Mouse (Mus musculus): ENCODE measurements at regions not wholly inside any gene's neighbourhood (a gene's known extent, or its start where the extent isn't known, plus 50 kb on each side); places are given as distances from the start of the nearest gene placed in this dataset.

DNA sequence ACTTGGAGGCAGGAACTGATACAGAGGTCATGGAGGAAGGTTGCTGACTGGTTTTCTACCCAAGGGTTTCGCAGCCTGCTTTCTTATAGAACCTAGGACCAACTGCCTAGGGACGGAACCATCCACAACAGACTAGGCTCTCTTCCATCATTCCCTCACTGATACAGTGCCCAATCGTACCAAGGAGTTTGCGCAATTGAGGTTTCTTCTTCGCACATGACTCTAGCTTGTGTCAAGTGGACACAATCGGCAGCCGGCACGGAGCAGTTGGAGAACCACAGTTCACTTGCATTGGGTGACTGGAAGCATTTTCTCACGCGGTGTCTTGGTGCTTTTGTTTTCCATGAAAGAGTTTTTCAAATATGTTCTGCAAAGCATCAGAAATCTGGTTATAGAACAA, 149.1 kb upstream of the Dyrk2 start:
- no peak for DNase-seq (ENCODE audit: extremely low spot score, low spot score)

DNA sequence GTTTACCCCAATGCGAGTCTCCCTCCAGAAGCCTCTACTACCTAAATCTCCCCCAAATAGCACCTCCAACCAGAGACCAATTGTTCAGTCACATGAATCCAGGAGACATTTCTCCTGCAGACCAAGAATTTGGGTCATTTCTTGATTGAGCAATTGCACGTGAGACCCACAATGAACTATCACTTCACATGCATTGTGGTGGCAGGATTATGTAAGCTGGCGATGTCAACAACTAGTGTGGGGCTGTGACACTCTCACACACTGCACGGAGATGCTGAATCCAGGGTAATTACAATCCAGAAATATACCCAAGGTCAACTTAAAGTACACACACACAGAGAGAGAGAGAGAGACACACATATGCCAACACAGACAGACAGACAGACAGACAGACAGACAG, 148.5 kb upstream of the Dyrk2 start:
- DNase-seq (ENCODE audit: extremely low spot score, low spot score), result no peak

DNA sequence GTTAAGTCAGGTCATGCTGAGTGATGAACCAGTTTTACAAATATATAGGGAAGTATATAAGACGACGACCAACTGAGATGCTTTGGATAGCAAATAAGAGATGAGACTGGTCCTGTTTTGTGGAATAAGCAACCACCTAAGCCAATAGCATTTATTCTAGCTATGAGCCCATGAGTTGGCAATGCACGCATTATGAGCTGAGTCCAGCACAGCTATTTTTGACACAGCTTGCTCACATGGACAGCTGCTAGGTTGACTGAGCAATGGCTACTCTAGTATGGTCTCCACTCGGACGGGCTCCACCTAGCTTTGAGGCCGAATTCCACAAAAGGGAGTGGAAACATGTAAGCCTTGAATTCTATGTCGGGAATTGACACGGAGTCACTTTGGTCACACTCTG, 146.1 kb upstream of the Dyrk2 start:
- no peak for DNase-seq (ENCODE audit: extremely low spot score, low spot score)

DNA sequence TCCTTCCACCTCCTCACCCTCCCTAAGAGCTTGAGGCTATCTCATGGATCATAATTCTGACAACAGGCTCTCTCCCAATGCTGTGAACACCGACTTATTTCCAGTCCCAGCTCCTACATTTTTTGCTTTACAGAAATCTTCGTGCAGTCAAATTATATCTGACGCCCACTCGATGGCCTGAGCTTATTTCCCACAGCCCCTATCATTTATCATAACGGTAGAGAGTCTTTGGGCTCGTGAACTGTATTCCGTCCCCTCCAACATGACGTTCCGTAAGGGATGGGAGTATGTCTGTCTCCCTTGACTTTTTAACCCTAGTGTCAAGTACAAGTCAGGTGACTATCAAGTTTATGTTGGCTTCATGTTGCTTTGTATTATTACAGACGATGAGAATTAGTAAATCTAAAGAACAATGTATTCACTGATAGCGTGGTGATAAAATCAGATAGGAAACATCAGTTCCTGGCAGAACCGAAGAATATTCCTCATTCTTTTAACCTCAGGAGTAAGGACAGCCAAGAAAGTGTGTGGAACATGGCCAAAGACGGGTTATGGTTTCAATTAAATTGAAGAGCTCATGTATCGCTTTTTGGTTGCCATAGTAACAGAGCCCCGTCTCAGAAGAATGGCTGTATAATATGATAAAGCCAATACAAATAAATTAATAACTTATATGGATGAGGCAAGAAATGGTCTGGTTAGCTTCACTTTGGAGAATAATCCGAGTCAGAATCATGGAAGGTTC, 145.5 kb upstream of the Dyrk2 start:
- DNase-seq (ENCODE audit: extremely low spot score, low spot score), result no peak

DNA sequence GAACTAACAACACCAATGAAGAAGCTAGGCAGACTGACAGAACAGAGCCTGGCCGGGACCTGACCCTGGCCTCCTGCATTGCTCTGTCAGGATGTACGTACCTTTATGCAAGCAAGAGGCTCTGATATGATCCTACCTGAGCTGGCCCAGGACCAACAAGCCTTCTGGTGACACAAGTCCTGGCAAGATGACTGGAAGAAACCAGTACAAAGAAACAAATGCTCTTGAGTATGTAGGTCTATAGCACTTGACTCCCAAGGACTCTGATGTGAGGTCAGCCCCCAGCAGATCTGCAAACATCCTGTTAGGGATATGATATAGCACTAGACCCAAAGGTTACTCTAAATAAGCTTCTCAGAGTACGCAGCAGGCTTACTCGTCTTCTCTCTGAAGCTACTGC, 144.7 kb upstream of the Dyrk2 start:
- no peak for DNase-seq (ENCODE audit: extremely low spot score, low spot score)

DNA sequence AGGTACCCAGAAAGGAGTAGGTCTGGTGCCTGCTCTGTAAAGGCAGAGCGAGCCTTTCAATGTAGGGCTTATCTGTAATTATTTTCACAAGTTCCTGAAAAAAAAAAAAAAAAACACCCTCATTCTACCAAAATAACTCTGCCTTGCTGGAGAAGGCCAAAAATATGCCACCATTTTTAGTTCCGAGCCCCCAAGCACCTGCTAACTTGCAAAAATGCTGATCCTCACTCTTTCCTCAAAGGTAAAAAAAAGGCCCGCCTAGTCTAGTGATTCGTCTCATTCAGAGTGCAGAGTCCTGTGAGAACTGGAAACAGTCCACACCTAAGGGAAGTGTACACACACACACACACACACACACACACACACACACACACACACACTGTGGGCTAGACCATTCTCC, 143.7 kb upstream of the Dyrk2 start:
- no peak for DNase-seq (ENCODE audit: extremely low spot score, low spot score)

DNA sequence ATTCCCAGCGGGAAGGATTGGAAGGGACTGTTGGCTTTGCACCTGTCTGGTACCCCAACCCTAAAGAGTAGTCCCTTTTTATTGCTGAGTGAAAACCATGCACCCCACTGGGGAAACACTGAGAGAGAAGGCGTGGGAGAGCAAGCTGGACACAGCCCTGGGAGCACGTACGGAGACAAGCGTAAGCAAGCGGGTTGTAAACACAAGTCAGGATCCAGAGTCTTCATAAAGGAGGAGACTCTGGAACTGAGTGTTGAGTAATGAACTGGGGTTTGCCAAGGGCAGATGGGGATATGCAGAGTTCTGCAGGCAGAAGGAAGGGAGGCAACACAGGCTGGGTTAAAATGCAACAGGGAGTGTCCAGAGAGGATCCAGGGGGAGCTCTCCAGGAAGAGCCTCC, 141.5 kb upstream of the Dyrk2 start:
- DNase-seq (ENCODE audit: extremely low spot score, low spot score), result no peak

DNA sequence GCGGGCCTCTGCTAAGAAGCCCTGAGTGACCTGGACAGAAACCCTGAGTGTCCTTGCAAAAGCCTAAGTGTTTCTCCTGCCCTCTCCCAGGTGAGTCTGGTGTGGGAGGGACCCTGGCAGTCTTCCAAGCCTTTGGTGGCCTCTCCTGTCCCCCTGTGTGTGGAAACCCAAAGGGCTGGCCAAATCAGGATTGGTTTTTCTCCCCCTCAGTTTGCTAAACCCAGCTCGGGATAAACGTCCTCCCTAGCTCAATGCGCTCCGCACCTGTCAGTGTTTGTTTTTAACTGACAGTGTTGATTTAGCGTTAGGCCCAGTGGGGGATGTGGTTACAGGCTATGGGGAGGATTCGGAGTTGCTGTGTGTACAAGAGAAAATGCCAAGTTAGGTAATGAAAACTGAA, 140.9 kb upstream of the Dyrk2 start:
- no peak for DNase-seq (ENCODE audit: extremely low spot score, low spot score)

DNA sequence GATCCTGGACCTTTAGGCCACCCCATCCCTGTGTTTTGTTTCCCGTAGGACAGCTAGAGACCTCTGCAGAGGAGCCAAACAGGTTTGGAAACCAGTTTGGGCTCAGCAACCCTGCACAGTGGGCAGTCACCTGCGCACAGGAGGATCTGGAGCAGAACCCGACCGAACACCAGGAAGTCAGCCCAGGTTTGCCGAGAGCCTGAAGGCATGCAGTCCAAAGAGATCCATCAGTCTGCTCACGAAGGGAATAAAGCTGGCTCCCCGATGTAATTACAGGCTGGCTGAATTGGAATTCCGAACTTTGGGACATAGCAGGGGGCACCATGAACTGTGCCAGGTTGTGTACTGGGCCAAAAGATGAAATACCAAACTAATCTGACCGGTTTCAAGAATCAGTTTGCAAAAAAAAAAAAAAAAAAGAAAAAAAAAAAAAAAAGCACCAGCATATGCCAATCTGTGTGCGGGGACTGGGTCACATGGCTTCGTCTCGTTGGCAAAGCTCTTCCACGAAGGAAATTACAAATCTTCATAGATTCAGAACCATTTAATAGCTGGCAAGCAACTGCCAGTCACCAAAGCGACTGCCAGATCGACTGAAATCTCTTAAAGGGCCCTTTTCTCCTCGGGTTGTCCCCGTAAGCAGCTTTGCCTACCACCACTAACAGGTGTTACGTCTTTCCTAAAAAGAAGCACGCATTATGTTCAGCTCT, 137.0 kb upstream of the Dyrk2 start:
- no peak for DNase-seq (ENCODE audit: extremely low spot score, low spot score)

DNA sequence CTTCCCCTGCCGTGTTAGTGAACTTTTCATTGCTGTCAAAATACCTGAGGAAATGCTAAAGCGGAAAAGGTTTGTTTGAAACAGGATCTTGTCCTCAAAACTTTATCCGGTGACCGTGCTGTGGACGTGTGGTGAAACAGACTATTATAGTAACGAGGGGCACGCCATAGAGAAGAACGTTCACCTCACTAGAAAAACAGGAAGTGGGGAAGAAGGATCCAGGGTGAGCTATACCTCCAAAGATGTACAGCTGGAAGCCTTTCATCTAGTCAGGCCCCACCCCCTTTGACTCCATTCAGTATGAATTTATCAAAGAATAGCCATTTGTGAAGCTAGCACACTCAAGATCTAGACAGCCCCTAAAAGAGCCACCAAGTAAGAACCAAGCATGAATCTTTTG, 135.5 kb upstream of the Dyrk2 start:
- DNase-seq (ENCODE audit: extremely low spot score, low spot score), result no peak

DNA sequence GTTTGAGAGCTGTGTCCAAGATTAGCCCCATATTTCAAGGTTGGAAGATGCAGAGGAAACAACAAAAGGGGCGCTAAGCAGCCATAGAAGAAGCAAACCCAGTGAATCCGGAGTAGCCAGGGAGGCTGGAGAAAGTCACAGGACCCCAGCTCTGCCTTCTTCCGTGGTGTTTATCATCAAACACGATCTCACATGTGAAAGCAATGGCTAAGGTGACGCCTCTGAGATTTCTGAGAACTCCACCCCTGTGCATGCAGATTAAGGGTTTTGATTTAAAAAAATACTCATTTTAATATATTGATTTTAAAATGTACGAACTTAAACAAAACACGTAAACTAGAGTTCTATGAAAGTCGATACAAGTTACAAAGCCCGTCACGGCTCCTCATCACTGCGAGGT, 134.4 kb upstream of the Dyrk2 start:
- no peak for DNase-seq (ENCODE audit: extremely low spot score, low spot score)

DNA sequence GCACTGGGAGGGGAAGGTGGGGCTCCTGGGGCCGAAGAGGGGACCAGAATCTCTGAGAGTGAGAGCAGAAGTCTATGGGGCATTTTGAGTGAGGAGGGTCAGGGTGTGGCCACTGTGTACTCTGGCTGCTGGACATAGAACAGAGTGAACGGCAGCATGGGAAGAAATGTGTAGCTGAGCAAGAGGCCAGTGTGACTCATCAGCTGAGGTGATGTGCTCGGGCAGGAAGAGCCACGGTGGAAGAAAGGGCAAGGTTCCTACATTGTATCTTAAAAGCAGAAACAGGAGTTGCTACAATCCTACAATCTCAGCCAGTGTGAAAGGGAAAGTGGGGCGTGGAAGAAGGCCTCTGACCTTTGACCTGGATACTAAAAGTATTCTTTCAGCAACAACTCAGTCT, 133.8 kb upstream of the Dyrk2 start:
- DNase-seq (ENCODE audit: extremely low spot score, low spot score), result no peak

DNA sequence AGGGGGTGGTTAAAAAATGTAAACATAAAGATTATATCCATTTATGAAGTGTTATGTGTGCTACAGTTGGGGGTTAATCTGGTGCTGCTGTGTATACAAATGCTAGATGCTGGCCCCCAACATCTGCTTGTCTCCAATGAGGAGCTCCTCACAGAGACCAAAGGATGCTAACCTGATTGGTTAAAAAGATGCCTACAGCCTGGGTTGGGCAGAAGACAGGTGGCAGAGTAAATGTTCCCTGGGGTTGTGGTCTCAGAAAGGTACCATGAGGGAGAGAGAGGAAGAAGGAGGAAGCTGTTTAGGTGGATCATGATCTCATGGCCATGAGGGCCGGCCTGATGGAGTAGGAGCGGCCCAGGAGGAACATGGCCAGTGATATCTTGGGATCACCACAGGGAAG, 133.0 kb upstream of the Dyrk2 start:
- no peak for DNase-seq (ENCODE audit: extremely low spot score, low spot score)

DNA sequence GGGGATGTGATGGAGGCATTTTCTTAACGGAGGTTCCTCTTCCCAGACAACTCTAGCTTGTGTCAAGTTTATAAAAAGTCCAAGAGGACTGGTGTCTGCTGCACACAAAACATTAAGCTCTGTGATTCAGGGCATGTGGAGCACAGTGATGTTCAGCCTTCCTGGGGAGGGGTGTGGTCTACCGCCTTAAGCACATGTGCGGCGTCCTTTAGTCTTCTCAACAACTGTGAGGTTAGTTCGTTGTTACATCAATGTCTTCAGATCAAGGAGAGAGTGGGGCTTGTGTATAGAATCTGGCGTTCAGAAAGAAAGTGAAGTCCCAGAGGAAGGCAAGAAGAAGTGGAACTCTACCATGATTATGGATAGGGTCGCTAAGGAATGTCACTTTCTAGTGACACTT, 131.9 kb upstream of the Dyrk2 start:
- no peak for DNase-seq (ENCODE audit: extremely low spot score, low spot score)

DNA sequence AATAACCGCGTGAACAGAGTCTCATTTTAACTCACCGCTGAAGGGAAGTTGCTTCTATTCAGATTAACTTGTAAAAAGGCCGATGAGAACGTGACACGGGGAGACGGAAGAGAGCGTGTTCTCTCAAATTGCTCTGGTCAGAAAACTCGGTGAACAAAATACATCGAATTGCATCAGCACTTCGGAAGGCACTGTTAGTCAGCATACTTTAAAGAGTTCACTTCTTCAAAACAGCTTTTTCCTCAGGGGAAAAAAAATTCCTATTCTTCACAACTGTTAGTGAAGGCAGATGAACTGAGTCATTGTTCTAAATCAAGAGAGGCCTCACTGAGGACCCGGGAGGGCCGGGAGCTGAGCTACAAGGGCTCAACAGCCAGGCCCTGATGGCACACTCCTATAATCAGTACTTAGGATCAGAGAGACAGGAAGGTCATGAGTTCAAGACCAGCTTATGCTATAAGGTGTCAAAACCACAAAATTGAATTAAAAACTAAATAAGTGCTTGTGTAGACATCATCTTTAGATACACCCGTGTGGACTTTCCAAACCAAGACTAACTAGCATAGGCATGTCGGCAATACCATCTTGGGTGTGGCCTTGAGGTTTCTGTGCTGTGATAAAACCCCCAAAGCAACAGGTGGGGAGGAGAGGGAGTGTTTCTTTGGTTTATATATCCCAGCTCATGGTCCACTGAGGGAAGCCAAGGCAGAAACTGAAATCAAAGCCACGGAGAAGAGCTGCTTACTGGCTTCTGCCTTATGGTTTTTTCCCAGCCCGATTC, 131.2 kb upstream of the Dyrk2 start:
- no peak for DNase-seq (ENCODE audit: extremely low spot score, low spot score)

DNA sequence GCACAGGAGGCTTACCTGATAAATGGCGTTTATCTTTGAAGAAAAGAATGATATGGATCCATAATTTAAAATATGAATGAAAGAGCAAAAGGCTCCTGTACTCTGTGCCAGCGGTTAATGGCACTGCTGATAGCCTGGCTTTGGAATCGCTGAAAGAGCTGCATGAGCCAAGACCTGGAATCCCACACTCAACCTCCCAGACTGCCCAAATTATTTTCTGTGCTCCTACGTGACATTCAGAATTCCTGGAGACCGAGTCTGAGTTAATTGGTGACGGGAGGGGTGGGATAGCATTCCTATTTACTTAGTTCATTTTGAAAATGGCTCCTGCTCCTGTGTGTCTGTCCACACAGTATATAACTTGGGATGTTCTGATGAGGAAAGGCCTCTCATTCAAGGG, 129.0 kb upstream of the Dyrk2 start:
- no peak for DNase-seq (ENCODE audit: extremely low spot score, low spot score)

DNA sequence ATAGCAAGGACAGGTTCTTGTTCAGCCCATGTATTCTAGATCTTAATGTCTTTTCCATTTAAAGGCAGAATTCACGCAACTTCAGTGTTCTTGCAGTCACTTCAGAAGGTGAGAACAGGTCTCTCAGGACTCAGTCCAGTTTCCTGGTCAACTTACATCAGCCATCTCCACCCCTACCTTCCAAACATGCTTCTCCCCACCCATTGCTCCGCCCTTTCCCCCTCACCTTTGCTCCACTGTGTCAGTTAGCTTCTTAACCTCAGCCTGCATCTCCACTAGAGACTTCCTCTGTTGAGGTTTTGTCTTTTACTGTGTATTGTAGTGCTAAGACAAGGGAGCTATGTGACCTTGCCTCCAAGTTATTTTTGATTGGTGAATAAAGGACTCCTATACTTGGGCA, 127.0 kb upstream of the Dyrk2 start:
- no peak for DNase-seq (ENCODE audit: extremely low spot score, low spot score)

DNA sequence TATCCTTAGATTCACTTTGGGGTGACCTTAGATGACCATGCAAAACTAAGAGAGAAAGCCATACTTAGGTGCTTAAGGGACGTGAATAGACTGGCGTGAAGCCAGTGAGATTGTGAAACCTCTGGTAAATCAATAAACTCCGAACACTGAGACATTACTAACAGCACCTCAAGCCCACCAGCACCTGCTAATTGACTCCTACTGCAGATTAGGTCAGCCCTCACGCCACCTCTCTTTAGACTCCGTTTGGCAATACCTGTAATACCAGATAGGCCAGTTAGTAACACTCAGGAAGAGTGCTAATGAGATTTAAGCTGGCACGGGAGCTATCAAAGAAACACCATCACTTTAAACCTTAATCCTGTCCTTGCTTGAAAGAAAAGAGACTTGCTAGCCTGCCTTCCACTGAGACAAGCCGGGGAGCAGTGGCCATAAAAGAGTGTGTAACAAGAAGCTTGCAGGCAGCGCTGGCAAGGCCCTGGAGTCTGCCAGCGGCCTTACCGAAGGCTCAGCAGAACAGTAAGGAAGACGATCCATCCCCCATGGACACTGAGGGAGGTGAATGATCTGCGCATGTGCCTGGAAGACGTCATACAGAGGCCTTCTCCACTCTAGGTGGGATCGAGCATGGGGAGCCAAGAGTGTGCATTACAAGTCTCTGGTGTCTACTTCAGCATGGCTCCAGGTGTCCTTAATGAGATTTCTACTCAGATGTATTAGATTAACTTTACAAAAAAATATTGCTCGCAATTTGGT, 124.0 kb upstream of the Dyrk2 start:
- no peak for DNase-seq (ENCODE audit: extremely low spot score, low spot score)

DNA sequence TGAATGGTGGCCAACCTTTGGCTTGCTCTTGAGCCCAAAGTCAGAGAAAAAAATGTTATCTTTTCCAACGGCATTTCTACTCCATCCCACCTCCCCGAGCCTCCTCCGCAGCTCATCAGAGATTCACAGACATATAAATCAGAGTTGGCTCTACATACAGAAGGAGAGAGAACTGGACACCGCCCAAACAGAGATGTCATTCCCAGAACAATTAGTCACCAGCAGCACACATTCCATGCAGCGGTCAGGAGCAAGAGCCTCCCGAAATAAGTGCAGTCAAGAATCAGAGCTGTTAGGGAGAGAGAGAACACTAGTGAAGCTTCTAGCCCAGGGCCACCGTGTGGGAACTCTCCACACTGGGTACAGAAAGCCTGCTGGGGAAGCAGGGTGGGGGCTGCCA, 121.2 kb upstream of the Dyrk2 start:
- DNase-seq (ENCODE audit: extremely low spot score, low spot score), result no peak

DNA sequence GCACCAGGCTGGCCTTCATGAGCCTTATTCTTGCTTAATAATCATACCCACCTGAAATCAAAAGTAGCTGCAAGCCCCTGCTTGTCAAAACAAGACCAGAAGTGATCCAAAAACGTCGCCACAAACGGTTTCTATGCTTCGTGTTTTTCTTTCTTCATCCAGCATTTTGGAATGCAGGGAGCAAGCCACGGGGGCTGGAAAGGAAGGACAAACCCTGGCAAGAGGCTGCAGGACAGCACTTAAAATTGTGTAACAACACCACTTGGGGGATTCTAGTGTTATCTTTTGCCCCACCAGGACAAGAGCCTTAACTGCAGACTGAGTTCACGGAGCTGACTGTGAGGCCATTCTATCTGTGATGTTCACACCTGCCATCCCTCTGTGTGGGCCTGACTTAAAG, 120.5 kb upstream of the Dyrk2 start:
- no peak for DNase-seq (ENCODE audit: extremely low spot score, low spot score)

DNA sequence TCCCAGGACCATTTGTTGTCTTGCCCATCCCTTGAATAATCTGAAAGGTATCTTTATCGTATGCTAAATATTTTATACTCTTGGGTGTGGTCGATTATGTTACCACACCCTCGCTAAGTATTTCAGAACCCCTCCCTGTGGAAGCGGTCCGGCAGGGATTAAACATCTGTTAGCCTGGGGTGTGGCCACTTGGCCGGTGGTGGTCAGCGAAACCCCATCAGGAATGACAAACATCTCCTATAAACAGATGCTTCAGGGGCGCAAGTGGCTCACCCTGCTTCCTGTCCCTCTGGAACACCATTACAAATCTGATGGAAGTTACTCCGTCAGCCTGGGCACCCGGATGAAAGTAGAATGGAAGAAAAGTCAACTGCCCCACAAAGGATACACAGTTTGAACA, 119.8 kb upstream of the Dyrk2 start:
- DNase-seq (ENCODE audit: extremely low spot score, low spot score), result no peak

DNA sequence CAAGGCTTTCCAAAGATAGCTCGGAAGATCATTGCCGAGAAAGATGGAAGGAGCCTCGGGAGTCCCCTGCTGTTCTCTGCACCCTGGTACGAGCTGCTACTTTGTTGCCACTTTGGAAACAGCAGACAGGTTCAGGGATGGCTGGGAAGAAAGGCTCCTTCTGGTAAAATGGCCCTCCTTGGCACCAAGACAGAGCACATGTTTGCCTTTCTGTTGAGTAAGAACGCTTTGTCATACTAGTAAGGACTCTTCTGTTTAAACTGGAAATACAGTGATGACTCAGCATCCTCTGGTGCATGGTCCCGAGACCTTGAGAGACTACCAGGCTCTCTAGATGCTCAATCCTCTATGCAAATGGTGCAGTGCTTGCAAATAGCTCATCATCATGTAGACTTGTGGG, 118.2 kb upstream of the Dyrk2 start:
- DNase-seq (ENCODE audit: extremely low spot score, low spot score), result no peak
